Mouse (Mus musculus): ENCODE measurements around the gene Hba-a2. TPM values are rescaled to one million over a fixed set of nuclear protein-coding genes. Genes with fewer than 3 reads are reported as not detected.
"Not testable (repeated sequence)": the region's sequence is repeated elsewhere in the genome, so short reads cannot be mapped to it uniquely, and the experiment has no call there.

Gene Hba-a2
- 1.4 TPM in 1 of 2 replicates, not detected in the other for polyA plus RNA-seq (2012; ENCODE audit: insufficient read depth, insufficient read length, missing spikeins)

GRCm38 (mm10) chr11:32296203-32296602 is at the start of gene Hba-a2:
Gene Hba-a2, plus strand, starts transcription at chr11:32296489.
- not testable (repeated sequence) for H3K4me1 ChIP-seq (ENCODE audit: control insufficient read depth, insufficient read depth, low read length); H3K27ac ChIP-seq (ENCODE audit: insufficient read depth, low read depth, low read length); H3K4me3 ChIP-seq (ENCODE audit: insufficient read depth, low read length)

- H3K4me1 ChIP-seq (ENCODE audit: control insufficient read depth, insufficient read depth, low read length): no peaks in the 10 kb centered on the region
- no peak overlapping the region for H3K4me3 ChIP-seq (ENCODE audit: insufficient read depth, low read length)
- H3K27ac ChIP-seq (ENCODE audit: insufficient read depth, low read depth, low read length): no peak overlapping the region
- TF ChIP-seq CTCF (IDR thresholded peaks at IDR 0.05; ENCODE audit: low read depth, low read length): no peak
- no peak for TF ChIP-seq POLR2A (IDR thresholded peaks at IDR 0.05; ENCODE audit: borderline replicate concordance, low read depth, low read length)
Measured at GRCm38 (mm10) chr11:32247068-32247467, 49.2 kb upstream of the Hba-a2 start.

GRCm38 (mm10) chr11:32248350-32248749 is 47.9 kb upstream of the Hba-a2 start:
- Histone ChIP-seq H3K4me1 (ENCODE audit: control insufficient read depth, insufficient read depth, low read length) (no peaks in the 10 kb centered on the region), H3K4me3 (ENCODE audit: insufficient read depth, low read length) (no peak overlapping the region), H3K27ac (ENCODE audit: insufficient read depth, low read depth, low read length) (no peak overlapping the region)
- TF ChIP-seq POLR2A (IDR thresholded peaks at IDR 0.05; ENCODE audit: borderline replicate concordance, low read depth, low read length) (no peak), CTCF (IDR thresholded peaks at IDR 0.05; ENCODE audit: low read depth, low read length) (no peak)

GRCm38 (mm10) chr11:32250880-32251763 is 45.2 kb upstream of the Hba-a2 start:
- Histone ChIP-seq H3K27ac (ENCODE audit: insufficient read depth, low read depth, low read length) (no peak overlapping the region), H3K4me3 (ENCODE audit: insufficient read depth, low read length) (no peak overlapping the region), H3K4me1 (ENCODE audit: control insufficient read depth, insufficient read depth, low read length) (no peaks in the 10 kb centered on the region)
- TF ChIP-seq POLR2A (IDR thresholded peaks at IDR 0.05; ENCODE audit: borderline replicate concordance, low read depth, low read length): no peak
- no peak for TF ChIP-seq CTCF (IDR thresholded peaks at IDR 0.05; ENCODE audit: low read depth, low read length)

- TF ChIP-seq POLR2A (IDR thresholded peaks at IDR 0.05; ENCODE audit: borderline replicate concordance, low read depth, low read length) (no peak), CTCF (IDR thresholded peaks at IDR 0.05; ENCODE audit: low read depth, low read length) (no peak)
- Histone ChIP-seq H3K4me1 (ENCODE audit: control insufficient read depth, insufficient read depth, low read length) (no peaks in the 10 kb centered on the region), H3K27ac (ENCODE audit: insufficient read depth, low read depth, low read length) (no peak overlapping the region), H3K4me3 (ENCODE audit: insufficient read depth, low read length) (no peak overlapping the region)
Measured at GRCm38 (mm10) chr11:32253121-32253520, 43.2 kb upstream of the Hba-a2 start.

GRCm38 (mm10) chr11:32256146-32256545 is 40.1 kb upstream of the Hba-a2 start:
- TF ChIP-seq POLR2A (IDR thresholded peaks at IDR 0.05; ENCODE audit: borderline replicate concordance, low read depth, low read length) (no peak), CTCF (IDR thresholded peaks at IDR 0.05; ENCODE audit: low read depth, low read length) (no peak)
- no peak overlapping the region for H3K4me3 ChIP-seq (ENCODE audit: insufficient read depth, low read length)
- H3K4me1 ChIP-seq (ENCODE audit: control insufficient read depth, insufficient read depth, low read length): no peaks in the 10 kb centered on the region
- H3K27ac ChIP-seq (ENCODE audit: insufficient read depth, low read depth, low read length): no peak overlapping the region

- no peak overlapping the region for H3K4me3 ChIP-seq (ENCODE audit: insufficient read depth, low read length)
- no peaks in the 10 kb centered on the region for H3K4me1 ChIP-seq (ENCODE audit: control insufficient read depth, insufficient read depth, low read length)
- TF ChIP-seq CTCF (IDR thresholded peaks at IDR 0.05; ENCODE audit: low read depth, low read length) (no peak), POLR2A (IDR thresholded peaks at IDR 0.05; ENCODE audit: borderline replicate concordance, low read depth, low read length) (no peak)
- no peak overlapping the region for H3K27ac ChIP-seq (ENCODE audit: insufficient read depth, low read depth, low read length)
Measured at GRCm38 (mm10) chr11:32256566-32256965, 39.7 kb upstream of the Hba-a2 start.

- H3K4me3 ChIP-seq (ENCODE audit: insufficient read depth, low read length): no peak overlapping the region
- TF ChIP-seq POLR2A (IDR thresholded peaks at IDR 0.05; ENCODE audit: borderline replicate concordance, low read depth, low read length) (no peak), CTCF (IDR thresholded peaks at IDR 0.05; ENCODE audit: low read depth, low read length) (no peak)
- H3K4me1 ChIP-seq (ENCODE audit: control insufficient read depth, insufficient read depth, low read length): peaks cover 14% of the 10 kb centered on the region
- no peak overlapping the region for H3K27ac ChIP-seq (ENCODE audit: insufficient read depth, low read depth, low read length)
Measured at GRCm38 (mm10) chr11:32262674-32263415, 33.4 kb upstream of the Hba-a2 start.

- TF ChIP-seq POLR2A (IDR thresholded peaks at IDR 0.05; ENCODE audit: borderline replicate concordance, low read depth, low read length) (no peak), CTCF (IDR thresholded peaks at IDR 0.05; ENCODE audit: low read depth, low read length) (no peak)
- no peak overlapping the region for H3K4me3 ChIP-seq (ENCODE audit: insufficient read depth, low read length)
- peaks cover 16% of the 10 kb centered on the region for H3K4me1 ChIP-seq (ENCODE audit: control insufficient read depth, insufficient read depth, low read length)
- no peak overlapping the region for H3K27ac ChIP-seq (ENCODE audit: insufficient read depth, low read depth, low read length)
Measured at GRCm38 (mm10) chr11:32265117-32265738, 31.1 kb upstream of the Hba-a2 start.
